Mouse (Mus musculus): Measurements from ENCODE around the gene Slc36a3. TPM values are rescaled to one million over a fixed set of nuclear protein-coding genes. Genes with fewer than 3 reads are reported as not detected.

Slc36a3 gene
- polyA plus RNA-seq, 1 experiment from 2014 or later = not detected

DNA sequence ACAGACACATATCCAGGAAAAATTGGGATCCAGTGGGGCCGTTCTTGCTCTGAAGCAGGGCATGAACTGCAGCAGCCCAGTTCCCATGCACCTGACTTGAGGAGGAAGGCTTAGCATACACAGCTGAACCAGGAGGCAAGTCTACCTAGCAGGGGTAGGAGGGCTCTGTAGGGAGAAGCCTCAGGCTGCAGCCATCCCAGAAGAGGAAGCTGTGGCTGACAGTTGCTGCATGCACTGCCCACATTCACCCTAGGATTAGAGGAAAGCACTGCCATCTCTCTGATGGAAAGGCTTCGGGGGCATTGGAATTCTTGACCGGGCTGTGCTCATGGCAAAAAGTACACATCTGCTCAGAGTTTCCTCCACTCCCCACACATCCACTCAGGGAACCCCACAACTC is 28.3 kb upstream of the Slc36a3 start:
- H3K36me3 ChIP-seq (ENCODE audit: control insufficient read depth, insufficient read depth, low read length) = no peaks in the 10 kb centered on the region
- no peaks in the 10 kb centered on the region for H3K9me3 ChIP-seq (replicated peaks; ENCODE audit: control insufficient read depth, low read length, poor library complexity, severe bottlenecking)
- H3K4me2 ChIP-seq (ENCODE audit: low read length) = no peak overlapping the region
- H3K9ac ChIP-seq (ENCODE audit: low read depth, low read length) = no peak overlapping the region
- 89% methylated on average over 3 of the region's 3 CpGs for WGBS
- H3K4me1 ChIP-seq (ENCODE audit: control insufficient read depth, insufficient read depth, low read length) = no peaks in the 10 kb centered on the region
- H3K27me3 ChIP-seq (ENCODE audit: control insufficient read depth, insufficient read depth, low read depth, low read length) = no peaks in the 10 kb centered on the region
- no peak overlapping the region for H3K27ac ChIP-seq (ENCODE audit: low read length)
- no peak overlapping the region for H3K4me3 ChIP-seq (ENCODE audit: low read depth, low read length)
- no peak for ATAC-seq

GRCm38 (mm10) chr11:55178830-55179229 is 27.3 kb upstream of the Slc36a3 start:
- H3K4me3 ChIP-seq (ENCODE audit: low read depth, low read length) = no peak overlapping the region
- H3K4me2 ChIP-seq (ENCODE audit: low read length) = no peak overlapping the region
- no peaks in the 10 kb centered on the region for H3K36me3 ChIP-seq (ENCODE audit: control insufficient read depth, insufficient read depth, low read length)
- H3K4me1 ChIP-seq (ENCODE audit: control insufficient read depth, insufficient read depth, low read length) = no peaks in the 10 kb centered on the region
- no peak overlapping the region for H3K9ac ChIP-seq (ENCODE audit: low read depth, low read length)
- no peaks in the 10 kb centered on the region for H3K9me3 ChIP-seq (replicated peaks; ENCODE audit: control insufficient read depth, low read length, poor library complexity, severe bottlenecking)
- 89% methylated on average over 4 of the region's 4 CpGs for WGBS
- no peak for ATAC-seq
- H3K27ac ChIP-seq (ENCODE audit: low read length) = no peak overlapping the region
- no peaks in the 10 kb centered on the region for H3K27me3 ChIP-seq (ENCODE audit: control insufficient read depth, insufficient read depth, low read depth, low read length)

GRCm38 (mm10) chr11:55170501-55170900 is 19.0 kb upstream of the Slc36a3 start:
- no peaks in the 10 kb centered on the region for H3K27me3 ChIP-seq (ENCODE audit: control insufficient read depth, insufficient read depth, low read depth, low read length)
- no peak overlapping the region for H3K27ac ChIP-seq (ENCODE audit: low read length)
- H3K36me3 ChIP-seq (ENCODE audit: control insufficient read depth, insufficient read depth, low read length) = no peaks in the 10 kb centered on the region
- no peak for ATAC-seq
- H3K4me1 ChIP-seq (ENCODE audit: control insufficient read depth, insufficient read depth, low read length) = no peaks in the 10 kb centered on the region
- H3K4me3 ChIP-seq (ENCODE audit: low read depth, low read length) = no peak overlapping the region
- H3K4me2 ChIP-seq (ENCODE audit: low read length) = no peak overlapping the region
- H3K9ac ChIP-seq (ENCODE audit: low read depth, low read length) = no peak overlapping the region
- no peaks in the 10 kb centered on the region for H3K9me3 ChIP-seq (replicated peaks; ENCODE audit: control insufficient read depth, low read length, poor library complexity, severe bottlenecking)
- 75% methylated on average over 4 of the region's 4 CpGs for WGBS

DNA sequence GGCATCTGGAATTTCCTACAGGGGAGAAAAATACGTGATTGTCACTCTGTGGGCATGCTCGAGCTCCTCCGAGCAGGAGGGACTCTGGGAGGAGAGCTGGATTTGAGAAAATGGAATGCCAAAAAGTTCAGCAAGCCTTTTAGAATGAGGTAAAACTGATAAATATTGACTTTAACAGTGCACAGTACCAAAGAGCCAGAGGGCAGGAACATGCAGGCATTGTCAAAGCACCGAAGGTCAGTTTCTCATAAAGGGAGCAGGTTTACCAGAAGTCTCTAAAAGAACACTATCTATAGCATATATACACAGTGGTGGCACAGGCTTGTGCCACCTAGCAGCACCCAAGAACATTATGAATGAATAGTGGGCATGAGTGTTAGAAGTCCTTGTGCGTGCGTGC is 17.4 kb upstream of the Slc36a3 start:
- WGBS = 85% methylated on average over 6 of the region's 6 CpGs
- Histone ChIP-seq H3K4me2 (ENCODE audit: low read length) (no peak overlapping the region), H3K9ac (ENCODE audit: low read depth, low read length) (no peak overlapping the region), H3K36me3 (ENCODE audit: control insufficient read depth, insufficient read depth, low read length) (no peaks in the 10 kb centered on the region), H3K9me3 (replicated peaks; ENCODE audit: control insufficient read depth, low read length, poor library complexity, severe bottlenecking) (no peaks in the 10 kb centered on the region), H3K4me3 (ENCODE audit: low read depth, low read length) (no peak overlapping the region), H3K27ac (ENCODE audit: low read length) (no peak overlapping the region), H3K4me1 (ENCODE audit: control insufficient read depth, insufficient read depth, low read length) (no peaks in the 10 kb centered on the region), H3K27me3 (ENCODE audit: control insufficient read depth, insufficient read depth, low read depth, low read length) (no peaks in the 10 kb centered on the region)
- ATAC-seq = no peak

GRCm38 (mm10) chr11:55168504-55168903 is 17.0 kb upstream of the Slc36a3 start:
- Histone ChIP-seq H3K9ac (ENCODE audit: low read depth, low read length) (no peak overlapping the region), H3K27ac (ENCODE audit: low read length) (no peak overlapping the region), H3K9me3 (replicated peaks; ENCODE audit: control insufficient read depth, low read length, poor library complexity, severe bottlenecking) (no peaks in the 10 kb centered on the region), H3K4me1 (ENCODE audit: control insufficient read depth, insufficient read depth, low read length) (no peaks in the 10 kb centered on the region), H3K27me3 (ENCODE audit: control insufficient read depth, insufficient read depth, low read depth, low read length) (no peaks in the 10 kb centered on the region), H3K4me3 (ENCODE audit: low read depth, low read length) (no peak overlapping the region), H3K36me3 (ENCODE audit: control insufficient read depth, insufficient read depth, low read length) (no peaks in the 10 kb centered on the region), H3K4me2 (ENCODE audit: low read length) (no peak overlapping the region)
- ATAC-seq = no peak
- 83% methylated on average over 4 of the region's 4 CpGs for WGBS

DNA sequence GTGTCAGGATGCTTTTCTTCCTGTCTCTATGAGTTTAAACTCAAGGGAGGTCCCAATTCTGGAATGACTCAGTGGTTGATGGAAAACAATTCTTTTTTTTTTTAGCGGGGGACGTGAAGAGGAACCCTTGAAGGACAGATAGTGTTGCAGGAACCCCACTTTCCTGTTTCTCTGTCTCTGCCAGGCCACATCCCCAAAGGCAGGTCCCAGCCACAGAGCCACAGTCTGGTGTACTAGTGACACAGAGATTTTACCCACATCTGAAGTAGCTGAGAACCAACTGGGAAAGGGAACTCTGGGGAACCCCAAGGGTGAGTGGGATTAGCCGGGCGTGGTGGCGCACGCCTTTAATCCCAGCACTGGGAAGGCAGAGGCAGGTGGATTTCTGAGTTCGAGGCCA is 14.2 kb upstream of the Slc36a3 start:
- Histone ChIP-seq H3K4me3 (ENCODE audit: low read depth, low read length) (no peak overlapping the region), H3K4me2 (ENCODE audit: low read length) (no peak overlapping the region), H3K36me3 (ENCODE audit: control insufficient read depth, insufficient read depth, low read length) (no peaks in the 10 kb centered on the region), H3K9me3 (replicated peaks; ENCODE audit: control insufficient read depth, low read length, poor library complexity, severe bottlenecking) (no peaks in the 10 kb centered on the region), H3K9ac (ENCODE audit: low read depth, low read length) (no peak overlapping the region), H3K27me3 (ENCODE audit: control insufficient read depth, insufficient read depth, low read depth, low read length) (no peaks in the 10 kb centered on the region), H3K27ac (ENCODE audit: low read length) (no peak overlapping the region), H3K4me1 (ENCODE audit: control insufficient read depth, insufficient read depth, low read length) (no peaks in the 10 kb centered on the region)
- WGBS = 95% methylated on average over 6 of the region's 7 CpGs
- ATAC-seq = no peak

- ATAC-seq = no peak
- no peaks in the 10 kb centered on the region for H3K9me3 ChIP-seq (replicated peaks; ENCODE audit: control insufficient read depth, low read length, poor library complexity, severe bottlenecking)
- 50% methylated on average over 3 of the region's 3 CpGs for WGBS
Measured at GRCm38 (mm10) chr11:55164723-55165122, 13.2 kb upstream of the Slc36a3 start.

DNA sequence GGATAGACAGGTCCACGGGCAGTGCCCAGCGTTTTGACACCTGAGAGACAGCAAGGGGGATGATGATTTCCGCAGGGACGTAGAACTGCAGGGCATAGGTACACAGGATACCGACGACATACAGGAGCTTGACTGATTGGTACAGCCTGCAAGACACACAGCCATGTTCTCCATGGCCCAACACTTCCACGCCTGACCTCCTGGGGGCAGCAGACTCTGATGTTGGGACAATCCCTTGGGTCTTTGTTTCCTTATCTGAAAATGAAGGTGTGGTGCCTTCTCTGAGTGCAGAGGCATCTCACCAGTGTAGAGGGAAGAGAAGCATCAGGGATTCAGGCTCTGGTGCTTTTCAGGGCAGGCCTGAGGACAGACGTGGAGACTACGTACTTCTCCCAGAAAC is 11.2 kb upstream of the Slc36a3 start:
- no peak overlapping the region for H3K27ac ChIP-seq (ENCODE audit: low read length)
- no peak overlapping the region for H3K9ac ChIP-seq (ENCODE audit: low read depth, low read length)
- H3K4me3 ChIP-seq (ENCODE audit: low read depth, low read length) = no peak overlapping the region
- H3K4me2 ChIP-seq (ENCODE audit: low read length) = no peak overlapping the region
- H3K9me3 ChIP-seq (replicated peaks; ENCODE audit: control insufficient read depth, low read length, poor library complexity, severe bottlenecking) = no peaks in the 10 kb centered on the region
- WGBS = 52% methylated on average over 9 of the region's 9 CpGs
- no peak for ATAC-seq
- H3K27me3 ChIP-seq (ENCODE audit: control insufficient read depth, insufficient read depth, low read depth, low read length) = no peaks in the 10 kb centered on the region
- no peaks in the 10 kb centered on the region for H3K4me1 ChIP-seq (ENCODE audit: control insufficient read depth, insufficient read depth, low read length)
- no peaks in the 10 kb centered on the region for H3K36me3 ChIP-seq (ENCODE audit: control insufficient read depth, insufficient read depth, low read length)

More at GRCm38 (mm10) chr11:55164723-55165122, 13.2 kb upstream of the Slc36a3 start:
- H3K4me2 ChIP-seq (ENCODE audit: low read length) = no peak overlapping the region
- no peak overlapping the region for H3K4me3 ChIP-seq (ENCODE audit: low read depth, low read length)
- H3K36me3 ChIP-seq (ENCODE audit: control insufficient read depth, insufficient read depth, low read length) = no peaks in the 10 kb centered on the region
- no peak overlapping the region for H3K9ac ChIP-seq (ENCODE audit: low read depth, low read length)
- H3K27me3 ChIP-seq (ENCODE audit: control insufficient read depth, insufficient read depth, low read depth, low read length) = no peaks in the 10 kb centered on the region
- H3K27ac ChIP-seq (ENCODE audit: low read length) = no peak overlapping the region
- H3K4me1 ChIP-seq (ENCODE audit: control insufficient read depth, insufficient read depth, low read length) = no peaks in the 10 kb centered on the region

- ATAC-seq = no peak
- no peak overlapping the region for H3K27ac ChIP-seq (ENCODE audit: low read length)
- no peaks in the 10 kb centered on the region for H3K9me3 ChIP-seq (replicated peaks; ENCODE audit: control insufficient read depth, low read length, poor library complexity, severe bottlenecking)
- no peaks in the 10 kb centered on the region for H3K27me3 ChIP-seq (ENCODE audit: control insufficient read depth, insufficient read depth, low read depth, low read length)
- H3K9ac ChIP-seq (ENCODE audit: low read depth, low read length) = no peak overlapping the region
- no peaks in the 10 kb centered on the region for H3K4me1 ChIP-seq (ENCODE audit: control insufficient read depth, insufficient read depth, low read length)
- no peak overlapping the region for H3K4me2 ChIP-seq (ENCODE audit: low read length)
- no peaks in the 10 kb centered on the region for H3K36me3 ChIP-seq (ENCODE audit: control insufficient read depth, insufficient read depth, low read length)
- no peak overlapping the region for H3K4me3 ChIP-seq (ENCODE audit: low read depth, low read length)
- 51% methylated on average over 13 of the region's 13 CpGs for WGBS
Measured at GRCm38 (mm10) chr11:55158785-55159359, 7.4 kb upstream of the Slc36a3 start.

All from midbrain, embryonic 16.5 days (tissue).